Mouse (Mus musculus) embryonic fibroblast, embryonic 13.5 days (primary cell): ENCODE measurements around the gene Pla2g2d.

Experiments
- CTCF ChIP-seq: IDR thresholded peaks from 2 replicates; pipeline ENCODE4 v1.5.1; 2011; ENCODE audit warnings: mild to moderate bottlenecking, control low read depth, low read length, moderate library complexity, borderline replicate concordance; ENCODE audit not compliant: insufficient read depth
- POLR2A ChIP-seq: IDR thresholded peaks from 2 replicates; pipeline ENCODE4 v1.6.1; 2011; ENCODE audit warnings: low read depth, mild to moderate bottlenecking, control low read depth, low read length, moderate library complexity

DNA sequence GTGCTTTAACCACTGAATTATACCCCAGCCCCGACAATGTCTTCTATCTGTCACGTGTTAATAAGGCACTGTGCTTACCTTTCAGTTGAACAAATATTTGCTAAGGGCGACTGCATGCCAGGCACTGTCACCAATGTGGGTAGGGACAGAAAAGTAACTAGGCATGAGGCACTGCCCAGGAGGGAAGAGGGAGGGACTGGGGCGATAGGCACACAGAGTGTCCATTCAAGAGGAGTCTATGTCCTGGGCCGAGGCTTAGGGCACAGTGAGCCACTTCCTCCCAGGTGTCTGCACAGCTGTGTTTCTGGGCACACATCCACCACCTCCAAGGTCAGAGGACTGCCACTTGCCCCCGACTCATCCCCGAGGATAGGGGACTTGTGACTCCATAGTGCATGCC, 38.5 kb upstream of the Pla2g2d start, which contains the start of gene Ubxn10:
- TF ChIP-seq CTCF (no peak), POLR2A (no peak)
